ENCODE assay signal across 29 mouse cellular contexts in genomic region chr10:128792041-128792440, GRCm38 (mm10). TPM values are rescaled to one million over a fixed set of nuclear protein-coding genes. Genes with fewer than 3 reads are reported as not detected.
DNase-seq lines count a peak whose midpoint lies in the region; ATAC-seq and TF ChIP-seq lines count a peak whose summit lies in the region.
"Had no signal": no experiment of that assay in that cellular context is flagged by ENCODE, and none has a peak within 500 bp of the region (broad histone marks: within the 10 kb centered on the region; RNA-seq: fewer than 3 reads in every experiment).

No protein-coding gene starts in this region.

- DNase-seq in kidney, postnatal 0 days (ENCODE audit: low spot score), result no peak
- DNase-seq in kidney, postnatal 14 days, result no peak
- DNase-seq in induced T-regulatory cell, adult 2 months (ENCODE audit: low read depth), result peak; percentile 23
- DNase-seq in cerebellum, postnatal 25 days, result no peak
- DNase-seq in right cerebral cortex, postnatal 4 days, result no peak
- DNase-seq: adrenal gland, adult 2 months; cerebellum, adult 11-12 months; cerebellum, postnatal 14 days; gastrocnemius, postnatal 10 days; heart, adult 18-20 months; heart, postnatal 36 days; kidney, adult 8-10 months; kidney, postnatal 25 days; lung, adult 18-20 months; lung, postnatal 14 days; retina, postnatal 1 day; right cerebral cortex, postnatal 25 days; thymus, postnatal 25 days had no signal

- no peaks in the 10 kb centered on the region for H3K27me3 ChIP-seq in kidney, postnatal 0 days (ENCODE audit: insufficient read depth, low read length)
- peaks cover 2% of the 10 kb centered on the region for H3K27me3 ChIP-seq in megakaryocyte, embryonic 14.5 days (replicated peaks)
- H3K27me3 ChIP-seq: embryonic facial prominence, embryonic 12.5 days; forebrain, embryonic 12.5 days; heart, embryonic 13.5 days; hindbrain, embryonic 13.5 days; limb, embryonic 13.5 days; midbrain, embryonic 15.5 days; neural tube, embryonic 13.5 days; Patski had no signal

- H3K4me3 ChIP-seq in kidney, postnatal 0 days (replicated peaks; ENCODE audit: low read depth, low read length), result no peak overlapping the region
- H3K4me3 ChIP-seq in megakaryocyte, embryonic 14.5 days (replicated peaks), result peak overlapping the region; percentile 12
- H3K4me3 ChIP-seq: embryonic facial prominence, embryonic 12.5 days; forebrain, embryonic 12.5 days; heart, embryonic 13.5 days; hindbrain, embryonic 13.5 days; limb, embryonic 13.5 days; midbrain, embryonic 15.5 days; neural tube, embryonic 13.5 days had no signal

- H3K27ac ChIP-seq in kidney, postnatal 0 days, result no peak overlapping the region
- H3K27ac ChIP-seq: embryonic facial prominence, embryonic 12.5 days; forebrain, embryonic 12.5 days; heart, embryonic 13.5 days; hindbrain, embryonic 13.5 days; limb, embryonic 13.5 days; midbrain, embryonic 15.5 days; neural tube, embryonic 13.5 days had no signal

- H3K9ac ChIP-seq in kidney, postnatal 0 days (ENCODE audit: low read depth, low read length), result no peak overlapping the region
- H3K9ac ChIP-seq: embryonic facial prominence, embryonic 12.5 days; forebrain, embryonic 12.5 days; heart, embryonic 13.5 days; hindbrain, embryonic 13.5 days; limb, embryonic 13.5 days; midbrain, embryonic 15.5 days; neural tube, embryonic 13.5 days had no signal

- H3K36me3 ChIP-seq in kidney, postnatal 0 days (ENCODE audit: insufficient read depth, low read length), result no peaks in the 10 kb centered on the region
- H3K36me3 ChIP-seq in megakaryocyte, embryonic 14.5 days (replicated peaks; ENCODE audit: low read length), result peaks cover 31% of the 10 kb centered on the region
- H3K36me3 ChIP-seq: embryonic facial prominence, embryonic 12.5 days; forebrain, embryonic 12.5 days; heart, embryonic 13.5 days; hindbrain, embryonic 13.5 days; limb, embryonic 13.5 days; midbrain, embryonic 15.5 days; neural tube, embryonic 13.5 days had no signal

- no peaks in the 10 kb centered on the region for H3K4me1 ChIP-seq in kidney, postnatal 0 days (replicated peaks; ENCODE audit: insufficient read depth, low read length)
- H3K4me1 ChIP-seq in megakaryocyte, embryonic 14.5 days, result peaks cover 57% of the 10 kb centered on the region
- H3K4me1 ChIP-seq: embryonic facial prominence, embryonic 12.5 days; forebrain, embryonic 12.5 days; hindbrain, embryonic 13.5 days; limb, embryonic 13.5 days; midbrain, embryonic 15.5 days; neural tube, embryonic 13.5 days had no signal

- peak; percentile 17; the same call in 1 of the 2 replicates for TF ChIP-seq CTCF in kidney, postnatal 0 days (IDR thresholded peaks at IDR 0.05; ENCODE audit: low read depth)

- H3K9me3 ChIP-seq in kidney, postnatal 0 days (replicated peaks; ENCODE audit: low read length), result no peaks in the 10 kb centered on the region
- no peaks in the 10 kb centered on the region for H3K9me3 ChIP-seq in megakaryocyte, embryonic 14.5 days
- H3K9me3 ChIP-seq: embryonic facial prominence, embryonic 12.5 days; forebrain, embryonic 12.5 days; heart, embryonic 13.5 days; hindbrain, embryonic 13.5 days; limb, embryonic 13.5 days; midbrain, embryonic 15.5 days; neural tube, embryonic 13.5 days had no signal

- H3K4me2 ChIP-seq in kidney, postnatal 0 days (ENCODE audit: low read length), result no peak overlapping the region
- H3K4me2 ChIP-seq: embryonic facial prominence, embryonic 12.5 days; forebrain, embryonic 12.5 days; heart, embryonic 13.5 days; hindbrain, embryonic 13.5 days; limb, embryonic 13.5 days; midbrain, embryonic 15.5 days; neural tube, embryonic 13.5 days had no signal

- no peak for ATAC-seq in kidney, postnatal 0 days (replicated peaks; ENCODE audit: low FRiP score, low read depth)
- no peak for ATAC-seq in megakaryocyte, adult 5-6 weeks (ENCODE audit: poor library complexity, severe bottlenecking)
- ATAC-seq: inflammation-experienced regulatory T-cells, adult 6 months; midbrain, embryonic 15.5 days; Patski had no signal

RNA-seq across cellular contexts. Expression of gene Mmp19, which starts 1.3 kb away (rescaled TPM):
- 0.55 and 0.64 TPM in 2 replicates for polyA plus RNA-seq in kidney, postnatal 0 days (2015; fragmentation: Nextera tagmentation; extraction: Ambion mirVana)
- polyA plus RNA-seq in megakaryocyte, embryonic 14.5 days (2012; ENCODE audit: insufficient read depth, low replicate concordance), result 3.4 TPM in 1 of 2 replicates, not detected in the other
- total RNA-seq in megakaryocyte, adult 5-6 weeks (2015), result 4.4 and 4.5 TPM in 2 replicates
- 10.9 and 12.7 TPM in 2 replicates for total RNA-seq in megakaryocyte, adult 5-6 weeks (2017)

RNA-seq across cellular contexts. Expression of gene Dnajc14, which starts 11.8 kb away (rescaled TPM):
- polyA plus RNA-seq in kidney, postnatal 0 days (2015; fragmentation: Nextera tagmentation; extraction: Ambion mirVana), result 46.2 and 48.5 TPM in 2 replicates
- 13.4 and 18.2 TPM in 2 replicates for polyA plus RNA-seq in megakaryocyte, embryonic 14.5 days (2012; ENCODE audit: insufficient read depth, low replicate concordance)
- total RNA-seq in megakaryocyte, adult 5-6 weeks (2015), result 29.1 and 35.9 TPM in 2 replicates
- 58.3 and 61.3 TPM in 2 replicates for total RNA-seq in megakaryocyte, adult 5-6 weeks (2017)

RNA-seq across cellular contexts. Expression of gene Tmem198b, which starts 12.1 kb away (rescaled TPM):
- polyA plus RNA-seq in kidney, postnatal 0 days (2015; fragmentation: Nextera tagmentation; extraction: Ambion mirVana), result 11.7 and 13.2 TPM in 2 replicates
- 0.95 and 2.0 TPM in 2 replicates for polyA plus RNA-seq in megakaryocyte, embryonic 14.5 days (2012; ENCODE audit: insufficient read depth, low replicate concordance)
- total RNA-seq in megakaryocyte, adult 5-6 weeks (2015), result 4.5 and 6.5 TPM in 2 replicates
- total RNA-seq in megakaryocyte, adult 5-6 weeks (2017), result 3.9 and 4.0 TPM in 2 replicates

RNA-seq across cellular contexts. Expression of gene Sarnp, which starts 25.1 kb away (rescaled TPM):
- polyA plus RNA-seq in kidney, postnatal 0 days (2015; fragmentation: Nextera tagmentation; extraction: Ambion mirVana), result 164 and 175 TPM in 2 replicates
- polyA plus RNA-seq in megakaryocyte, embryonic 14.5 days (2012; ENCODE audit: insufficient read depth, low replicate concordance), result 13.5 TPM in 1 of 2 replicates, not detected in the other
- total RNA-seq in megakaryocyte, adult 5-6 weeks (2015), result 173 and 182 TPM in 2 replicates
- 209 and 234 TPM in 2 replicates for total RNA-seq in megakaryocyte, adult 5-6 weeks (2017)

RNA-seq across cellular contexts. Expression of gene Ormdl2, which starts 29.4 kb away (rescaled TPM):
- polyA plus RNA-seq in kidney, postnatal 0 days (2015; fragmentation: Nextera tagmentation; extraction: Ambion mirVana), result 87.2 and 87.5 TPM in 2 replicates
- 13.9 TPM in 1 of 2 replicates, not detected in the other for polyA plus RNA-seq in megakaryocyte, embryonic 14.5 days (2012; ENCODE audit: insufficient read depth, low replicate concordance)
- 49.5 and 65.2 TPM in 2 replicates for total RNA-seq in megakaryocyte, adult 5-6 weeks (2015)
- total RNA-seq in megakaryocyte, adult 5-6 weeks (2017), result 67.1 and 72.3 TPM in 2 replicates
